Mouse (Mus musculus) lung, postnatal 10 days (tissue): ENCODE data around the gene Mrpl46.
A peak's percentile ranks its signal among the peaks of the same experiment; 100 is the strongest.

Experiments used
- DNase-seq: peaks from one replicate; pipeline ENCODE4 v3.0.0; 2021

Gene Mrpl46

GRCm38 (mm10) chr7:78767929-78768531 is 15.3 kb downstream of the Mrpl46 start:
- no peak for DNase-seq

- DNase-seq: peak; percentile 83
Measured at GRCm38 (mm10) chr7:78766019-78766683, 17.2 kb downstream of the Mrpl46 start.

- no peak for DNase-seq
Measured at GRCm38 (mm10) chr7:78765215-78765631, 18.1 kb downstream of the Mrpl46 start.

- no peak for DNase-seq
Measured at GRCm38 (mm10) chr7:78763801-78764200, 19.5 kb downstream of the Mrpl46 start.

- DNase-seq: no peak
Measured at GRCm38 (mm10) chr7:78754458-78755000, 28.8 kb downstream of the Mrpl46 start.

DNA sequence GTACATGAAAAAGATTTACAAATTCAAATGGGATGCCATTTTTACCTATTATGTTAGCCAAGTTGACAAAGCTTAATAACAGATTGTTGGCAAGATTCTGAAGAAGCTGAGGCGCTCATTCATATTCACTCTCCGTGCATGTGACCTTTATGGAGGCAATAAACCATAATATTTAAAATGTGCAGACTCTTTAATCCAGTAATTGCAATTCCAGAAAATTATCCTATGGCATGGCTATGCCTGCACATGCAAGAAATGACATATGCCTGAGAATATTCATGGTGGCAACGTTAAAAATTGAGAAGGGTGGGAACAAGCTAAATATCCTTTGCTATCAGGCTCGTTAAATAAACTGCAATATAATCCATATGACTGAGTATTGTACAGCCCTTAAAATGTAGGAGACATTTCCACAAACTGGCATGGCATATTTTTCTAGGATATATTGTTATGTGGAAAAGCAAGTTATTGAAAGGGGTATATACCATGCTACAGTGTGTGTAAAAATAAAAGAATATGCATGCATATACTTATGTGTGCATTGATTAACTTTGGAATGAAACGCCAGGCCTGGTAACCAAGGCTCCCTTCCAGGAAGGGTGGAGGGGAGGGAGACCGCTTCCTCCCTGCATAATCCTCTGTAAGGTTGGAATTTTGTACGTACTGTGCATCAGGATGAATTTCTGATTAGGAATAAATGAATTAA is 29.4 kb downstream of the Mrpl46 start:
- no peak for DNase-seq

DNA sequence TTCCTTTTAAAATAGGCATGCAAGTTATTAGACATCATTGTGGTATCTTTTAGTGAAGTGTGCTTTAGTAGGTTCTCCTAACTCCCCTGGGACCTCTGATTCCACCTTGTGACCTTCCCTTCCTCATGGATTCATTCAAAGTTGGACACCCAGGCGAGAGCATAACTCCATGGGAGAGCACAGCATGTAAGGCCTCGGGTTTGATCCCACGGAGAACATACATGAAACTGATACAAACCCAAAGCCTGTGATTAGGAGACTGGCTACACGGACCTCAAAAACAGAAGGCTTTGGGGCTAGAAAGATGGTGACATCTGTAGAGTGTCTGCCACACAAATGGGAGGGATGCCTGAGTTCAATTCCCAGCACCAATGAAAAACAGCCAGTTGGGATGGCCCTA is 30.4 kb downstream of the Mrpl46 start:
- DNase-seq: no peak

DNA sequence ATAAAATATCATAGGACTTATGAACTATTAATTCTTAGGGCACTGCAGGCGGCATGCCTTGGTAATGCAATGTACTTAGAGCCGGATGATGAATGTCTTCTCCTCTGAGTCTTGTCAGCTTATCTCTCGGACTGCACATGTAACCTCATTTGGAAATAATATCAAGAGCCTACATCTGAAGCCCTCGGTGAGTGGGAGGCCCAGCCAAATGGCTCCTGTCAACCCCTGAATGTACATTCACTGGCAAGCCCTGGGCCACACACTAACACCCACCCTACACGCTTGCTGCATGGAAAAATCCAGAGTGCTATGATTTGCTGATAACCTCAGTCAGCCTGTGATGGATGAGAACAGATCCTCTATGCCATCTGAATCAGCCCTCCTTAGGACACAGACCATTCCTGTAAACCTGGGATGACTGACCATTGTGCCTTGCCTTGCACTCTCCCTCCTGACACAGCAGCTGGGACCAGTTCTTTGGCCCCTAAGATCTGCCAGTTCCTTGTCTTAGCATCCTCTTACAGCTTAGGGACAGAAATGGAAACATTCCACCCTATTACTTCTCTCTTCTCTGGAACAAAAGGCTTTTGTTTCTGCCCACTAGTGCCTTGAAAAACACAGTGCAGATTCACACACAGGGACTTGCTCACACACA is 39.5 kb downstream of the Mrpl46 start:
- peak; percentile 14 for DNase-seq

GRCm38 (mm10) chr7:78739351-78740000 is 43.9 kb downstream of the Mrpl46 start:
- no peak for DNase-seq

DNA sequence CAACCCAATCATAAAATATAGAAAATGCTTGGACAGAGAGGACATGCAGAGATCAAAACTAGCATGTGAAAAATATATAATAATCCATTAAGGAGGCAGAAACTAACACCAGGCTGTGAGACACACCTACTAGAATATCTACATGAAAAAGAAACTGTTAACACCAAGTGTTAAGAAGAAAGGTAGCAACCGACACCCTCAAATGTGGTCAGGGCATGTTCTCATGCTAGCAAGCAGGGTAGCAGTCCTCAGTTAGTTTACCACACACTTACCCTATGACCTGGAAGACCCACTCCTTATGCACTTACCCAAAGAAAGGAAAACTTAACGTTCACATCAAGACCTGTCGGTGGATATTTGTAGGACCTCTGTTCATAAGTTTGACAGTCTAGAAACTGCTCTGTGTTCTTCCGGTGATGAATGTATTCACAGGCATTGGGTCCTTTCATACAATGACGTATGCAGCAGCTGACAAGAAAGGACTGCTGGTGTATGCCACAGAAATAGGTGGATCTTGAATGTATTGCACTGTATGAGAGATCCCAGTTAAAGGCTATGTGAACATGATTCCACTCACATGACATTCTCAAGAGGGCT is 45.6 kb downstream of the Mrpl46 start, which contains the start of gene Ntrk3:
TSS of gene Ntrk3 (minus strand) at position 399 of the 597 bp plus-strand sequence.
- DNase-seq: no peak

GRCm38 (mm10) chr7:78737196-78737595 is 46.1 kb downstream of the Mrpl46 start:
- no peak for DNase-seq

- DNase-seq: no peak
Measured at GRCm38 (mm10) chr7:78731391-78731790, 51.9 kb downstream of the Mrpl46 start.
